Mouse (Mus musculus): ENCODE data around the gene Hmcn1.

DNA sequence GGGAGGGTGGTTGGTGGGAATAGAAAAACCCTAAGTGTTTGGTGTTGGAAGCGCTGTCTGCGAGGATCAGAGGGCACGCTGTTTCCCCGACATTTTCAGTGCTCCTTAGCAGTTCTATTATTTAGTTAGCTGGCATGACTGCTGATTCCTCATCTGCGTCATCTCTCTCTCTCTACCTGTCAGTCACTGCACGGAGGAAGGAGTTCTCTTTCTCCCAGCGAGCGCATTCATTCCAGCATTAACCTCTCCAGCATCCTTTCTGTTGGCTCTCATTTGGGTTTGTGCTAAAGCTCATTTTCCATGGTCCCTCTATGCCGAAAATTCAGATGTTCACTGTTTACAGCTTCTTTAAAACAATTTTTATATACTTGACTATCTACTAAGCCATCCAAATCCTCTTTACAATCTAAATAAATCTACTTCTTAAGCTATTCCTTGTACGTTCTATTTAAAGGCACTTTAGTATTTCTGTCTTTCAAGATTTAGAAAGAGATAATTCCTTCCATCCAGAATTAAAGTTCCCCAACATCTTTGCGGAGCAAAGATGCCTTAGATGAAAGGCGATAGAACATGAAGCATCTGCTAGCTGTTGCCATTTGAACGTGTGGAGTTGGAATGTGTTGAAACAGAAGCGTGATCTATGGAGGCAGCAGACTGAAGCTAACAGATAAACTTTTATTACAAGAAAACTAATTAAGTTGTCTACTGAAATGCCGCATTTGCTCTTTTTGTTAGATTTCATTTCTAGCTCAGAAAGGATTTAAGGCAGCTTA, 210.0 kb downstream of the Hmcn1 start:
- no peak for TF ChIP-seq POLR2AphosphoS5 (IDR thresholded peaks at IDR 0.05; ENCODE audit: insufficient replicate concordance, low read depth, low read length)
- TF ChIP-seq CTCF (IDR thresholded peaks at IDR 0.05; ENCODE audit: low read depth, low read length), result no peak
